Mouse (Mus musculus) kidney, embryonic 14.5 days (tissue): ENCODE results near the gene Plekha4. TPM values are rescaled to one million over a fixed set of nuclear protein-coding genes. Genes with fewer than 3 reads are reported as not detected.

Experiments
- ATAC-seq: fragments of 200-750 bp; cut with Nextera tagmentation; 2 replicates; pipeline ENCODE4 v1.8.0; 2017; ENCODE audit warnings: moderate number of reproducible peaks, mild to moderate bottlenecking, moderate TSS enrichment, moderate library complexity; ENCODE audit not compliant: low FRiP score, low TSS enrichment
- H3K27ac ChIP-seq: fragments of 300-500 bp; sonication (generic); 2 replicates; pipeline ENCODE4 v1.5.1; 2014; ENCODE audit warnings: low read depth, mild to moderate bottlenecking, low read length, moderate library complexity, mixed read lengths
- H3K27me3 ChIP-seq: fragments of 300-500 bp; sonication (generic); 2 replicates; pipeline ENCODE4 v1.6.1; 2014; ENCODE audit warnings: mild to moderate bottlenecking, low read length; ENCODE audit not compliant: control insufficient read depth, insufficient read depth
- H3K36me3 ChIP-seq: fragments of 300-500 bp; sonication (generic); 2 replicates; pipeline ENCODE4 v1.6.1; 2014; ENCODE audit warnings: low read length, mixed read lengths; ENCODE audit not compliant: control insufficient read depth, insufficient read depth
- H3K4me1 ChIP-seq: fragments of 300-500 bp; sonication (generic); 2 replicates; pipeline ENCODE4 v1.6.1; 2014; ENCODE audit warnings: low read length, mixed read lengths; ENCODE audit not compliant: control insufficient read depth, insufficient read depth
- H3K4me2 ChIP-seq: fragments of 300-500 bp; sonication (generic); replicated peaks from 2 replicates; pipeline ENCODE4 v1.6.1; 2014; ENCODE audit warnings: low read depth, mild to moderate bottlenecking, low read length
- H3K4me3 ChIP-seq: fragments of 300-500 bp; sonication (generic); 2 replicates; pipeline ENCODE4 v1.5.1; 2014; ENCODE audit warnings: mild to moderate bottlenecking, low read length
- H3K9ac ChIP-seq: fragments of 300-500 bp; sonication (generic); 2 replicates; pipeline ENCODE4 v1.6.1; 2014; ENCODE audit warnings: low read depth, mild to moderate bottlenecking, low read length, moderate library complexity
- H3K9me3 ChIP-seq: fragments of 300-500 bp; sonication (generic); 2 replicates; pipeline ENCODE4 v1.6.1; 2016; ENCODE audit warnings: low read length; ENCODE audit not compliant: control insufficient read depth
- WGBS: fragments of 180-500 bp; shearing (Covaris S2); extraction: QIAGEN DNeasy Blood & Tissue Kit; methylation state at CpG from one replicate; pipeline ENCODE4 v1.1.7; 2014; 5-methylcytosine and 5-hydroxymethylcytosine counted together
- polyA plus RNA-seq: library from polyadenylated mRNA; unstranded; fragments of >200 nt; fragmentation: Nextera tagmentation; extraction: Ambion mirVana; gene quantifications from 2 replicates; pipeline ENCODE4 v1.2.1, GENCODE M21; 2014

The Plekha4 gene
- polyA plus RNA-seq, 1 experiment from 2014 or later: 4.7 TPM

DNA sequence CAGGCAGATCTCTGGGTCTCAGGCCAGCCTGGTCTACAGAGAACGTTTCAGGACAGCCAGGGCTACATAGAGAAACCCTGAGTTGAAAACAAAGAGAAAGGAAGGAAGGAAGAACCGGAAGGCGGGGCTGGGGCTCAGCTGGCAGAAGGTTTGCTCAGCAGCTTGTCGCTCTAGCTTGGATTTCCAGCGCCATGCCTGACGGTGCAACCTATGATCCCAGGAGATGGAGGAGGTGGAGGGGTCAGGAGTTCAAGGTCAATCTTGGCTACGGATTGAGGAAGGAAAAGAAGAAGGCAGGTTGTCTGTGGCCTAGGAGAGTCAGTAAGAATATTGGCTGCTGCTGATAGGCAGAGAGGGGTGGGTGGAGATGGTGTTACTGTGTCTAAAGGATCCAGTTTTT lies 34.1 kb downstream of the Plekha4 start:
- ATAC-seq: no peak
- H3K4me2 ChIP-seq: no peak overlapping the region
- H3K4me3 ChIP-seq: no peak overlapping the region
- H3K9me3 ChIP-seq: no peaks in the 10 kb centered on the region
- peaks cover 13% of the 10 kb centered on the region for H3K4me1 ChIP-seq
- WGBS: 76% methylated on average over 7 of the region's 7 CpGs
- no peaks in the 10 kb centered on the region for H3K27me3 ChIP-seq
- H3K27ac ChIP-seq: no peak overlapping the region
- no peaks in the 10 kb centered on the region for H3K36me3 ChIP-seq
- no peak overlapping the region for H3K9ac ChIP-seq

DNA sequence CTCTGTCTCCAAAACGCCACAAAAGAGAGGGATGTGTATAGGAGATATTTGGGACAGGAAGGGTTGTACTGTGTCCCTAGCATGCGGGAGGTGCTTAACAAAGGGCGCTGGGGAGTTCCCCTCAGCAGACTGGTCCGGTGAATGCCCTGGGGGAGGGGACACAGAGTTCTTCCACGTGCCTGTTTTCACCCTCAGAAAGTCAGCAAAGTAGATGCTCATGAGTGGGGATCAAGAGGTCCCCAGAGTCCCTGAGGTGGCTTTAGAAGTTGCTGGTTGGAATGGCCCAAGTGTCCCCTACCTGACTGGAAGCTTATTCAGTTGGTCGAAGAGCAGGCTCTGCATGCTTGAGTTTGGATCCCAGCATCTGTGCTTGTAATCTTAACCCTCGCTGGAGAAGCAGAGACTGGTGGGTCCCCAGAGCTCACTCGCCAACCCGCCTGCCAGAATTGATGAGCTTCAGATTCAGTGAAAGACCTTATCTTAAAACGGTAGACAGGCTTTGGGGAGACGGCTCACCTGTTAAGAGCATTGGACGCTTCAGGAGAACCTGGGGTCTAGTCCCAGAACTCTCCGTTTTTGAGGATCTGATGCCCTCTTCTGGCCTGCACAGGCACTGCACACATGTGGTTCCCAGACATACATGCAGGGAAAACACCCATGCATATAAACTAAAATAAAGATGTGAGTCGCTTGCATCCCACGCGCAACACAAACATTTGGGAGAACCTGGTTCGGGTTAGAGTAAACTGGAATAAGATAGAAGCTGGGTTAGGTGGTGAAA lies 34.9 kb downstream of the Plekha4 start:
- peak overlapping the region; percentile 61; the same call in 1 of the 2 replicates for H3K27ac ChIP-seq
- H3K9me3 ChIP-seq: no peaks in the 10 kb centered on the region
- H3K4me2 ChIP-seq: peak overlapping the region; percentile 15; the same call in 1 of the 2 replicates
- no peaks in the 10 kb centered on the region for H3K36me3 ChIP-seq
- H3K4me1 ChIP-seq: peaks cover 12% of the 10 kb centered on the region
- no peak overlapping the region for H3K4me3 ChIP-seq
- peak; percentile 52 for ATAC-seq
- no peaks in the 10 kb centered on the region for H3K27me3 ChIP-seq
- H3K9ac ChIP-seq: peak overlapping the region; percentile 25; the same call in 1 of the 2 replicates
- 22% methylated on average over 17 of the region's 17 CpGs for WGBS

DNA sequence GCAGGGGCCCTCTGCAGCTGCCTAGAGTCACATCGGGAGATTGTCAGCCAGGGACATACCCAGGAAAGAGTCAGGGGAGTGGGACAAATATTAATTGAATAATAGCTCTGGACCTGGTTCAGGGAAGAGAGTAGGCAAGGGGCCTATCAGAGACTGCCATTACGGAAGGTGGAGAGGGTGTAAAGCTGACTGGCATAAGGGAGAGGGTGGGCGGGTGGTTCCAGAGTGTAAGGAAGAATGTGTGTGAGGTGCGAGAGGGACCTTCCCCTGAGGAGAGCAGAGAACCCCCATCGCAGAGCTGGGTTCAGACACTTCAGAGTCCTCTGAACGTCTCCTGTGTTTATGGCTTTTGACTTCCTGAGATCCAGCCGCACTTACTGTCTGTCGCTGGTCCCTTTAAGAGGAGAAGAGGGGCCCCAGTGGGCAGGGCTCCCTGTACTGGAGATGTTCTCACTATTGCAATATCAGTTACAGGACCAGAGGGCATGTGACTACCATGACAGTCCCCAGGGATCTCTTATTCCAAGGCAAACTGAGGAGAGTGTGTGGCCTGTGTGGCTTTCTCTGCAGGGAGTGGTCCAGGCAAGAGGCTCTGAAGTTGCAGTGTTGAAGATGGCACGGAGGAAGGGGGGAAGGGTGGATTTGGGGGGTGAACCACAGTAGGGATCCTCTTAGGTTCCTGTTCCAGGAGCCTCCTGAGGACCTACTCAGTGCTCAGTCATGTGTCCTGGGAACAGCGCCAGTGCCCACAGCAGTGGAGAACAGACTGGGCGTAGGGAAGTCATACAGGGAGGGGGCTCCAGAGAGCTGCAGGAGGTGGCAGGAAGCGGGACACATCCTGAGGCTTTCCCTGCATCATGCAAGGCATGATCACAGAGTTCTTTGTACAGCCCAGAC lies 35.7 kb downstream of the Plekha4 start:
- peak overlapping the region; percentile 61; the same call in 1 of the 2 replicates for H3K27ac ChIP-seq
- peak overlapping the region; percentile 25 for H3K9ac ChIP-seq
- peak; percentile 80 for ATAC-seq

DNA sequence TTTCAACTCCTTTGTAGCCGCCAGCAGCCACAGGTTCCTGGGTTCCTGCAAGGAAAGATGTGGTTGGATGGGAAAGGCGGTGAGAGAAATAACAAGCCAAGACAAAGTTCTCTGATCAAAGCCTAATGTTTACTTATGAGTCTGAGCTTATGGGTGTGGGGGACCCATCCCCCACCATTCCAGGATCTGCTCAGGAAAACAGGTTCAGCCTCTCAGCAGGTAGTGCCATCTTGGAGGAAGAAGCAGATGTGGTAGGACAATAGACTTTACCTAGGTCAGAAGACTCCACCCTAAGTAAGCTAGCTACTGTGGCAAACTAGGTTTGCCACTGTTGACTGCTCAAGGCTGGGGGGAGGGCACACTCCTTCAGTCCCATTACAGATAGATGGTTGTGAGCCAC lies 38.7 kb downstream of the Plekha4 start:
- Histone ChIP-seq H3K27ac (no peak overlapping the region), H3K36me3 (no peaks in the 10 kb centered on the region), H3K9ac (no peak overlapping the region), H3K4me1 (peaks cover 17% of the 10 kb centered on the region), H3K4me2 (no peak overlapping the region), H3K4me3 (no peak overlapping the region), H3K27me3 (no peaks in the 10 kb centered on the region), H3K9me3 (no peaks in the 10 kb centered on the region)
- WGBS: 79% methylated on average over 2 of the region's 2 CpGs
- ATAC-seq: no peak

More for the DNA sequence above, 35.7 kb downstream of the Plekha4 start:
- Histone ChIP-seq H3K4me3 (no peak overlapping the region), H3K27me3 (no peaks in the 10 kb centered on the region), H3K4me1 (peaks cover 10% of the 10 kb centered on the region), H3K36me3 (no peaks in the 10 kb centered on the region), H3K9me3 (no peaks in the 10 kb centered on the region), H3K4me2 (peak overlapping the region; percentile 15; the same call in 1 of the 2 replicates)
- 26% methylated on average over 12 of the region's 12 CpGs for WGBS

DNA sequence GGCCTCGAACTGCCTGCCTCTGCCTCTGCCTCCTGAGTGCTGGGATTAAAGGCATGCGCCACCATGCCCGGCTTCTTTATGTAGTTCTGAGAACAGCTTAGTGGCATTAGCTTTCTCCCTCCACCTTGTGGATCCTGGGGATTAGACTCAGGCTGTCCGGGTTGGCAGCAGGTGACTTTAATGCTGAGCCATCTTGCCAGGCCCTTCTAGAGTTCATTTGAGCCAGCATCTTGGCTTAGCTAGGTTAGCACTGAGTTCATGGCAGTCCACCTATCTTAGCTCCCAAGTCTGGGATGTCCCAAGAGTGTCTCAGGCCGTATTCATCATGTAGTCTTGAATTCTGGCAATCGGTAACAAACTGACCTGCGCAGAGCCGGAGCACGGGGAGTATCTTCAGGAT lies 39.3 kb downstream of the Plekha4 start:
- no peak for ATAC-seq
- no peak overlapping the region for H3K9ac ChIP-seq

DNA sequence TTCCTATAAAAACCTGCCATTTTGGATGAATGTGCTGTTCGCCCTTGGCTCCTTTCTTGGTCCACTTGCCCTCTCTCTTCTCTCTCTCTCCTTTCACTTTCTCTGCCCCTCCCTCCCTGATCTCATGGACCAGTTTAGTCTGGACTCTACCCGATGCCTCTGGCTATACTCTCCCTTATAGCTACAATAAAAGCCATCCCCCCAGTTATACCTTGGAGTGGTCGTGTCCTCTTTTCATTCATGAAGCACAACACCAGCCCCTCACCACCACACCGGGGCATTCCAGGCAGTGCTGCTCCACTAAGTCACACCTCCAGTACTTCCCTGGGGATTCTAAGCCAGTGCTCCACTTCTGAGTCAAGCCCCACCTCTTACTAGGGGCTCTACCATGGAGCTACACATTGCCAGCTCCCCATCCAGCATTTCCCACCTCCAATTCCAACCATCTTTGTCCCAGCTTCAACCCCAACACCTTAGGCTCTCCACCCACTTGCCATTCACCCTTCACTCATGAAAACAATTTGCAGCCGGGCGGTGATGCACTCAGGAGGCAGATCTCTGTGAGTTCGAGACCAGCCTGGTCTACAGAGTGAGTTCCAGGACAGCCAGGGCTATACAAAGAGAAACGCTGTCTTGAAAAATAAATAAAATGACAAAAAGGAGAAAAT lies 41.1 kb downstream of the Plekha4 start:
- 68% methylated on average over 8 of the region's 8 CpGs for WGBS

More for the DNA sequence above, 39.3 kb downstream of the Plekha4 start:
- no peaks in the 10 kb centered on the region for H3K9me3 ChIP-seq
- no peak overlapping the region for H3K4me2 ChIP-seq
- no peaks in the 10 kb centered on the region for H3K27me3 ChIP-seq
- H3K4me1 ChIP-seq: peaks cover 18% of the 10 kb centered on the region
- H3K4me3 ChIP-seq: no peak overlapping the region
- WGBS: 95% methylated on average over 9 of the region's 9 CpGs
- H3K36me3 ChIP-seq: no peaks in the 10 kb centered on the region
- H3K27ac ChIP-seq: no peak overlapping the region

DNA sequence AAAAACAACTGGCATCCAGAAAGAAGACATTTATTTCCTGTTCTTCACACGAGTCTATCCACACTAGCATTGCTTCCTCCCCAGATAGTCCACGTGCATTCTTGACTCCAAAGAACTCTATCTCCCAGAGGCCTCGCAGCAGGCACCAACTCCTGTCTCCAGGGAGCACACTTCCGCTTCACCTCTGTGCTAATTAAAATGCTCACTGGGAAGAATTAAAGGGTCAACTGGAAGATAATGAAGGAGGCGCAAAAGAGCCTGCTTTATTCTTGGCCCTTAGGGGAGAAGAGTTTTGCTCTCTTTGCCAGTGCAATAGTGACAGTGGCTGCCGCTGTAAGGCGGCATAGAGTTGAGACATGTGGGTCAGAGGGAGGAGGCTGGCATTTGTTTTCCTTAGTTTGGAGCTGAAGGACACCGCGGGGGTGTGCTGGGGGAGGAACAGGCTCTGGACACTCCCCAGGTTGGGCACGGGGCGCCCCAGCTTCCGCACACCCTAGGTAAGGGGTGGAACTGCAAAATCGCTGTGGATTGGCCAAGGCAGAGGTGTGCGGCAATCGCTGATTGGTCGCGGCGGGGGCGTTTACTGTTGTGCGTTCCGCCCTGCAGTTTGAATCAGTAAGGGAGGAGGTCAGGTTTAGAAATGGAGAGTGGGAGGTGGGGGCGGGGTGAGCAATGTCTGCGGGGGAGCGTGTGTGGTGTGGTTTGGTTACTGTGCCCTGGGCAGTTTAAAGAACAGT lies 41.8 kb downstream of the Plekha4 start:
- Histone ChIP-seq H3K9me3 (no peaks in the 10 kb centered on the region), H3K4me1 (peaks cover 24% of the 10 kb centered on the region), H3K4me2 (peak overlapping the region; percentile 58), H3K4me3 (peak overlapping the region; percentile 39), H3K27ac (peak overlapping the region; percentile 86), H3K27me3 (no peaks in the 10 kb centered on the region), H3K36me3 (no peaks in the 10 kb centered on the region), H3K9ac (peak overlapping the region; percentile 44; the same call in 1 of the 2 replicates)
- WGBS: under 1% methylated on average over 24 of the region's 24 CpGs
- peak; percentile 97 for ATAC-seq

More for the DNA sequence above, 41.1 kb downstream of the Plekha4 start:
- ATAC-seq: no peak
- H3K4me1 ChIP-seq: peaks cover 26% of the 10 kb centered on the region
- H3K9ac ChIP-seq: no peak overlapping the region
- H3K4me2 ChIP-seq: peak overlapping the region; percentile 58; the same call in 1 of the 2 replicates
- no peaks in the 10 kb centered on the region for H3K9me3 ChIP-seq
- no peak overlapping the region for H3K4me3 ChIP-seq
- no peaks in the 10 kb centered on the region for H3K36me3 ChIP-seq
- H3K27me3 ChIP-seq: no peaks in the 10 kb centered on the region
- peak overlapping the region; percentile 86 for H3K27ac ChIP-seq
